Mouse (Mus musculus) C2C12 (cell line): Measurements from ENCODE around the gene Tap1.

Experiments
- CEBPB ChIP-seq: IDR thresholded peaks from one replicate; pipeline ENCODE4 v1.6.1; 2011; ENCODE audit warnings: low read depth, mild to moderate bottlenecking, control low read depth, moderate library complexity
- CTCF ChIP-seq: IDR thresholded peaks from one replicate; pipeline ENCODE4 v1.5.1; 2011; ENCODE audit not compliant: control insufficient read depth, insufficient read depth, insufficient read length
- FOSL1 ChIP-seq: IDR thresholded peaks from one replicate; pipeline ENCODE4 v1.8.0; 2011; ENCODE audit warnings: mild to moderate bottlenecking, low read length; ENCODE audit not compliant: poor library complexity, insufficient read depth, severe bottlenecking
- MAX ChIP-seq: IDR thresholded peaks from one replicate; pipeline ENCODE4 v1.6.1; 2011; ENCODE audit warnings: mild to moderate bottlenecking, control low read depth
- MYOD1 ChIP-seq: IDR thresholded peaks from one replicate; pipeline ENCODE4 v1.6.1; 2011; ENCODE audit warnings: low read depth; ENCODE audit not compliant: control insufficient read depth, insufficient read length
- MYOG ChIP-seq: IDR thresholded peaks from one replicate; pipeline ENCODE4 v1.6.1; 2011; ENCODE audit not compliant: control insufficient read depth, insufficient read length; ENCODE audit errors: extremely low read depth
- USF1 ChIP-seq: IDR thresholded peaks from one replicate; pipeline ENCODE4 v1.6.1; 2011; ENCODE audit warnings: low read depth, mild to moderate bottlenecking, control low read depth, moderate library complexity

DNA sequence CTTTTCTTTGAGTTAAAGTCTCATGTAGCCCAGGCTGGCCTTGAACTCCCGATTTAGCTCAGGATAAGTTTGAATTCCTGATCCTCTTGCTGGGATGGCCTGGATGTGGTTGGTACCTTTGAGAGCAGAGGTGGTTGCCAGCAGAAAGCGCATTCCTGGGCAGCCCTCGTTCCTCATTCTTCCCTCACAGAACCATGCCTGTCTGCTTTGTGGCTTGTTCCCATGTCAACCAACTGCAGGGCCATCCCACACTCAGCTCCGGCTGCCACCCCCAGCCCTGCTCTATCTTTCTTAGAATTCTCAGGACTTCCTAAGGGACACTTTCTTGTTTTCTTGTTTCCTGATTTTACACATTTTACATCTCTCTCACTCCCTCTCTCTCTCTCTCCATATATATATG lies 45.9 kb upstream of the Tap1 start:
- TF ChIP-seq MAX (no peak), CTCF (no peak), USF1 (no peak), MYOD1 (no peak), CEBPB (no peak), MYOG (no peak), FOSL1 (no peak)
